Mouse (Mus musculus): ENCODE results near the gene Plxna2.

Gene Plxna2

DNA sequence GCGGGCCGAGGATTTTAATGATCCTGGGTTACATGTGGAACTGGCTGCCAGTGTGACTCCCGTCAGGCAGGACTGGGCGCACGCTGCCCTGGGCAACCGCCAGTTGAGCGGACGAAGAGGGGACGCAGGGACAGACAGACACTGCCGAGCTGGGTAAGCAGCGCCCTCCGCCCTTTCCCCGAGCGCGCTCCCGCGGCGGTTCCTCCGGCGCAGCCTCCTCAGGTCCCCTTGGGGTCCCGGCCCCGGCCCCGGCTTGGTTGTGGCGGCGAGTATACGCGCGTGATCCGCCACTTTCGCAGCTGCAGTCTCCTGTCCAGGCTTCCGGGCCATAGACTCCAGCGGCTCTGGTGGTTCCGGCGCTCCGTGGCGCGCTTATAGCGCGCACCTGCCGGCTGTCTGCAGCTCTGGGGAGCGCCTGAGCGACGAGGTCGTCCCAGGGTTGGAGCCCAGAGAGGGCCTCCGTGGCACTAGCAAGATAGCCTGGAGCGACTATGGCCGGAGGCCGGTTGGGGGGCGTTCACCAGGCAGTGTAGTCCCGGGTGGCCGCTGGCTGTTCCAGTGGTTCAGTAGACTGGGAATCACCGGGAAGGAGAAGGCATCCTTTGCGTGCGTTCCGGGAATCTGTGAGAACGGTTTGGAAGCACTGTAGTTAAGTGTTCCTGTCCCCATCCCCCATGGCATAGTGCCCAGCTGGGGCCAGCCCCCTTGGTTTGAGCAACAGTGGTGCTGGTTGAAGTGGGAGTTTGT is 2.4 kb downstream of the Plxna2 start:
- intact Hi-C loops (cut with DNase I), result loop anchor here (5.0 kb wide), 1 partner anchor 923 kb away; no protein-coding TSS in a partner anchor

DNA sequence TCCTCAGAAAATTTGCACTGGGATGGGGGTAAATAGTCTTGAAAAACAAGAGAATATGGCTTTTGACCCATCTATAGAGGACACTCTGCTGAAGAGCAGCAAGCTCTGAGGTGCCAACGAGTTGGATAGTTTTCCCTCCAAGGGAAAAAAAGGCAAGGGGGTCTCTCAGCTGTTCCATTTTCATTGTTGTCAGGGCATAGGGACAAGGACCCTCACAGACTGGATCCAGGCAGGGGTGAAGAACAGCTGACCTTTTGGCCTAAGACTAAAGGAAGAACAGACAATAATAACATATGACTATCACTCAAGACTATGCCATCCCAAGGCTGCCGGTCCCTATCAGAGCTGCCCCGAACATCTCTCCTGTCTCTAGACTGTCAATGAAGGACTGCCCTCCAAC is 4.2 kb downstream of the Plxna2 start:
- intact Hi-C loops (cut with DNase I), result loop anchor here (5.0 kb wide), 1 partner anchor 925 kb away; no protein-coding TSS in a partner anchor

DNA sequence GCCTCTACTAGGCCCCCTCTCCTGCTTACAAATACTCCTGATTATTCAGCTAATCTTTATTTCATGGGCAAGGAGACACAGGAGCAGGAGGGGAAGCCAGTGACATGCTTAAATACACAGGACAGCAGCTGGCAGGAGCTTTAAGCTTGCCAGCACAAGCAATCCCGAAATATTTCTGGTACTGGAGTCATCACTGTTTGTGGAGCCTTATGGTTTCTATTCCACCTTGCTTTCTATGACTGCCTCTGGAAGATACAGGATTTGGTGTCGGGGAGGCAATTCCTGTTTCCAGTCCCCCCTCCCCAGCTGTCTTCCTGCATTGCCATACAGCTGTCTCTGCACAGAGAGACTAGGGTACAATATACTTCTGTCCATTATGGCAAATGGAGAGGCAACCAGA is 4.7 kb downstream of the Plxna2 start:
- intact Hi-C loops (cut with DNase I), result loop anchor here (5.0 kb wide), 1 partner anchor 925 kb away; no protein-coding TSS in a partner anchor

DNA sequence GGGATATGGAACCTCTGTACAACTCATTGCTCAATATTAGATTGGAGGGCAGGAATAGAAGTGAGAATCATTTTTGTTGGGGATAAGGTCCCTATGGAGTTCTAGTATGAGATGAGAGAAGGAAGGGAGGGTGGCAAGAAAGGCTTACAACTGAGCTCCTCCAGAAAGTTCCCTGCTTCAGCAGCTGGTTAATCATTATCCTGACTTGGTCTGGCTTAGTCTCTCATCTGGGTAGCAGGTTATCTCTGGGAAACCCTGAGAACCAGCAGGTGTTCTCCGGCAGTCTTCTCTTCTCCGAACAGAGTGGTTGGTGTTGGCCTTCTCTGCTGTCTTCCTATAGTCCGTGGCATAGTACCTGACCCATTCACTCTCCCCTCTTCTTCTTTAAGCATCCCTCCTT is 5.6 kb downstream of the Plxna2 start:
- intact Hi-C loops (cut with DNase I), result loop anchor here (5.0 kb wide), 1 partner anchor 926 kb away; no protein-coding TSS in a partner anchor

DNA sequence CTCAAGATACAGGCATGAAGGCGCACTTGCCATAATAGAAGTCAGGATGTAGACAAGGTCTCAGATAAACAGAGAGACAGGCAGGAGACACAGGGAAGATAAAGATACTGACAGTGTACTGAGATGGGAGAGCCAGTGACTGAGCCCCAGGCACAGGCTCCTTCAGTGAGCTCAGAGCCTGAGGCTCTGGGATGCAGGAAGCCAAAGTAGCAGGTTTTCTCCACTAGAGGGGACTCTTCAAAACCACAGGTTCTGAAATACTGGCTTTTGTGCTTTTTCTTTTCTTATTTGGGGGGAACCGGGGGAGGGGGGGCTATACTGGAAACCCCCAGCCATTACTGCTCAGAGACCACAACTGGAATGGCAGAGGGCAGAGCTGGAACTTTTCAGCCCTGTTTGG is 6.4 kb downstream of the Plxna2 start:
- intact Hi-C loops (cut with DNase I), result loop anchor here (5.0 kb wide), 1 partner anchor 927 kb away; no protein-coding TSS in a partner anchor

DNA sequence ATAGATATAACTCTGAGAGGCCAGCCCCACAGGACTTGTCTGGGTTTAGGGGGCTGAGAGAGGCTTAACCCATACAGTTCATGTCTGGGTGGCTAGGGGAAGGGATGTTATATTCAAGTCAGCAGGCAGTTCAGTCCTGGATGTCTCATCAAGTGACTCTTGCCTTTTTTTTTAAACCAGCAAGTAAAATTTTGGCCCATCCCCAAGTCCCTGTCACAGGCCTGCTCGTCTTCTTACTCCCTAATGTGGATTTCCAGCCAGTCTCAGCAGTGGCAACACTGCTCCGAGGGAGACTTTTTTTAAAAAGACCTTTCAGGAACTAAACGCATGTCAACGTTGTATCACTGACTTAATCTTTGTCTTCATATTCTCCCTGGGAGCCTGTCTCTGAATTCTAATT is 7.0 kb downstream of the Plxna2 start:
- intact Hi-C loops (cut with DNase I), result loop anchor here (5.0 kb wide), 1 partner anchor 928 kb away; no protein-coding TSS in a partner anchor

DNA sequence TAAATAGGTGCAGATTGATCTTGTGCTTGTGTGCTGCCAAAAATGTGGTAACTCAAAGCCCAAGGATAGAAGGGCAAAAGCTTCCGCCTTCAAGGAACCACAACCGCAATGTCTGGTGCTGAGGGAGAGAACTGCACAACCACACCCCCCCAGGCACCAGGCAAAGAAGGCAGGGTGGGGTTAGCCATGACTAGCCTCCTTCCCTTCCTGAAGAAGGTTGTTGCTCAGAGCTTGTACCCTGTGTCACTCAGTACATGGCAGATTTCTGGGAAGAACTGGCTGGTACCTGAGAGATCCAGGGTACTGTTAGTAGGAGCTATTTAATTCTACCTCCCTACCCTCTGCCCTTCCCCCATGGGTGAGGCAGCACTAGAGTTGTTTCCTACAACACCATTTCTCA is 8.1 kb downstream of the Plxna2 start:
- intact Hi-C loops (cut with DNase I), result no loop called here

DNA sequence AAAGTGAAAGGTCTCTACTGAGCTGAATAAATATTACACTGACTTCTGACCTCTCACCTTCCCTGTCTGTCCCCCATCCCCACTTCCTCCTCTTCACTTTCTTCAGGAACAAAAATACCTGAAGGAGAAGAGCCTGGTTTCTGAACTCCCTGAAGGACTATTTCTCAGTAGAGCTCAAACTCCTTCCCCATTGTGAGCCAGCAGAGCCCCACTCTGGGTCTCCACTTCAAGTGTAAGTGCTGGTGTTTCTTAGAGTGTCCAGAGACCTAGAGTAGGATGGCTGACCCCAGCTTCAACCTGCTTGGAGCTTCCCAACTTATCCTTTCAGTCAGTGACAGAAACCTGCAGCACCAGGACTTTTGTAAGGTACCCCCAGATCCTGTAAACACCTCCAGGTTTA is 9.3 kb downstream of the Plxna2 start:
- intact Hi-C loops (cut with DNase I), result no loop called here

DNA sequence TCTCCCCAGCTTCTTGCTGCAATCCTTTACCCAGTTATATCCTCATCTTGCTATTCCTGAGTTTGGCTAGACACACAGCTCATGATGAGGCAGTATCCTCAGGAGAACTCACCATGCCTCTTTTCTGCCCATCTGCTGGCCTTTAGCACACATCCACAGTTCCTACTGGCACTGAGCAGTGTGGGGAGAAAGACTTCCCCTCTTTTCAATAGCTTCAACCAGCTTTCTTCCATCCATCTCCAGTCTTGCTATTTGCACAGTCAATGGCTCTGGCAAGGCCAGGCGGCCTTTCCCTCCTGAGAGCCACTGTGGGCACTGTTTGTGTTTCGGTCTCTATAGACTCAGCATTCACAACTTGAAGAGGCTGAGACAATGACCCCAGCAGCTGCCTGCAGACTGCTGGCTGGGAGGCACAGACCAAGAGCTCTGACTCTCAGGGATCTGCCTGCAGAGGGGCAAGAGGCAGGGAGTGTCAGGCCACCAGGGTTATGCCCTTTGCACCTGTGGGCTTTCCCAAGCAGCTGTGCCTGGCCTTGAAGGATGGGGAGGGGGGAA is 11.2 kb downstream of the Plxna2 start:
- intact Hi-C loops (cut with DNase I), result no loop called here

DNA sequence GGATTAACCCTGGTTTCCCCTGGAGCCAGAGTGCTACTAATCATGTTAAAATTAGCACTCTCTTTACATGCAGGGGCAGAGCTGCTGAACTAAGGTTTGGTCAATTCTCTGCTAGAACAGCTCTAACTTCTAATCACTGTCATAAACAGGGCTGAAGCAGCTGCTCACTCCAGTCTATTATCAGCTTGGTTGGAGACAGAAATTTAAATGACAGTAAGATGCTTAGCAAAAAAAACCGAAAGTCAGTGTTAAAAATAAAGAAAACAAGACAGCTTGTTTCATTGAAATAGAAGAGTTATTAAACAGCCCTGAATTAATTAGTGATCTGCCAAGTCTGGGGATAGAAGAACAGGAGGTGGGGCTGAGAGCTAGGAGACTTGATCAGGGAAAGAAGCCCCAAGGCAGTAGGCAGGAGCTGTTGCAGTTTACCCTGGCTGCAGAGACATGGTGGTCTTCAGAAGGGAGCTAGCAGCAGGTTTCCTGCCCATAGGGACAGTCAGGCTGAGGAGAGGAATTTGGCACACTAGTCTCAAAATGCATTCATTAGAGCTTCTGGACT is 12.6 kb downstream of the Plxna2 start:
- intact Hi-C loops (cut with DNase I), result no loop called here

DNA sequence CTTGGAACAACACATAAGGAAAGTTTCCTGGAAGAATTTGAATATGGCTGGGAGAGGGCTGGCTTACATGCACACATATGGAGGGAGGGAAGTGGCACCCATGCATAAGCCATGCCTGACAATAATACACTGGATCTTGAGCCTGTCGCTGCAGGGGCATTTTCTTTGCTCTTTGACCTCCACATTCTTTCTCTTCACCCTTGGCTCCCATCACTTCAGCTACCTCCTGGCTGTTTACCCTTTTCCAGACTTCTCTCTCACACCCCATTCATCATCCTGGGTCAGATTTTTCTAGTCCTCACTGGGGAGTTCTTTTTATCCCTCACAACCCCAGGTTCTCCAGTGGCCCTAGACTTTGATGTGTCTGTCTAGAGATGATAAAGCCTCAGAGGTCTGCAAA is 13.6 kb downstream of the Plxna2 start:
- intact Hi-C loops (cut with DNase I), result no loop called here

DNA sequence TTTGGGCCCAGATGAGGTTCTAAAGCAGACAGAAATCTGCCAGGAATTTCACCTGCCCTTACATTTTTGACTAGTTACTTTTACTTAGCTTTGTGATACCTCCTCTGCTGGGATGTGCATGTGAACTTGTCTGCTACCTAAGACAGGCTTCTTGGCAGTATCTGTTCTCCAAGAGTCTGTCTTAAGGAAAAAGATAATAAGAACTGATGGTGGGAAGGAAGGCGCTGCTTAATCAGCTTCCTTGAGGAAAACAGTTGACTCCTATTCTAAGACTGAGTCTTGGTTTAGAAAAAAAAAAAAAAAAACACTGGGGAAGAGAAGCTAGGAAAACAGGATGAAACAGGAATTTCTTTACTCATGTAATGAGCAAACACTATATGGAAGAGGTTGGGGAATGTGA is 14.0 kb downstream of the Plxna2 start:
- intact Hi-C loops (cut with DNase I), result no loop called here

DNA sequence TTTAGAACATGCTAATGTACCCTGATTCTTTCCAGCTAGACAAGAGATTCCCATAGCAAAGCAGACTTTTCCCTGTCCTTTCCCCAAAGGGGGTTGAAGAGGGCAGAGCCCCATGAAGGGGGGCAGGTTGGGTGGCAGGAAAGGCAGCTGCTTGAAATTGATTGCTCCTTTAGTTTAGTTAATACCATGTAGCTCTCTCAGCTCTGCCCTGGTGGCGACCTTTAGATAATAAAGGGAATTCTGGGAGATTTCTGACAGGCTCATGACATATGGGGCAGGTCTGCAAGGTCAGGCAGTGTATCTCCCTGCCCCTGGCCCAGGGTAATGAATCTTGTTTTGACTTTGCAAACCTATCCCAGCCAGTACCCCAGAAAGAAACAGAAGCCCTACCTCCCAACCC is 17.4 kb downstream of the Plxna2 start:
- intact Hi-C loops (cut with DNase I), result no loop called here

DNA sequence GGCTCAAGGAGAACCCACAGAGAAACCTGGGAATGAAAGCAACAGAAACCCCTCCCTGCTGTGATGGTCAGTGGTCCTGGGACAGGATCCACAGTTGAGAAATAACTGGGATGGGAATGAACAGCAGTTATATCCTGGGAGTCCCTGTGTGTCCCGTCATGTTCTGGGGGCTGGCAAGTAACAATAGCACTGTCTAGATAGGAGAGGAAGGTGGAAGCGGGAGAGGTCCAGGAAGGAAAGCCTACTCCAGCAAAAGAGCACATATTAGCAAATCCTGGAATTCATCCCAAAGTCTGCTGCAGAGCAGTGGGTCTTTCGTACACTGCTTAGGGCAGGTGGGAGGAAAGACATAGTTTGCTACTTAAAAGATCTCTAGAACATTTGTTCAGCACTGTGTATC is 17.9 kb downstream of the Plxna2 start:
- intact Hi-C loops (cut with DNase I), result no loop called here

DNA sequence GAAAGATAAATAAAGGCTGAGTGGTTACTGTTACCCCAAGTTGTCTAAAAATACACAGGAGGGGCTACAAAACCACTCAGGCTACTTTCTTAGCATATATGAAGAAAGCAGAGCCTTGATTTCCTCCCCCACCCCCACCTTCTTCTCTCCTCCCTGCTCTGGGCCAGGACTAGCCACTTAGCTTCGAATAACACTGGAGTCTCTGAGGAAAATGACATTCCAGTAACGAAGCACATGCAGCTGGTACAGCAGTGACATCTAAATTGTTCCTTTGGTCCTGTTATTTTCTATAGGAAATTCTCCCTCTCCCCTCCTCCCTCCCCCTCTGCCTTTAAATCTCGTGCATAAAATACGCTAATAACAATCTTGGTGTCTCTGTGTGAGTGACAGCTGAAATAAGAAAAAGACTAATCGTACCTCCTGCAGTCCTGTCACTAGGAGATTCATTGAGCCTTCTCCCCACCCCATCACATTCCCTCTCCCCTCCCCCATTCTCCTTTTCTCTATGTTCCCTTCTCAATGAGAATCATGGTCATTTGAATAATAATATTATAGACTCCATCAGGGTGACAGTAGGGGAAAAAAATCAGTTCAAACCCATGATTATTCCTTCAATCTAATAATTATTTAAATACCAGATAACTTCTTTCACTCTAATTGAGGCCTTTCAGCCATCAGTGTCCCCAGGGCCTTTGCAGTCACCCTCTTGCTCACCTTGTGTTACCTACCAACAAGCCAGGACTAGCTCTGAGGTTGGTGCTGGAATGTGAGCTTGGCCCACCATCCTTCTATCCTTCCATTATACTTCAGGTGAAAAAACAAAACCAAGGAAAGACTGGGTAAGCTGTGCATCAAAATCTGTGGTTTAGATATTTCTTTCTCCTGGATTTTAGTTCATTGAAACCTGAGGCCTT is 19.6 kb downstream of the Plxna2 start:
- intact Hi-C loops (cut with DNase I), result no loop called here

DNA sequence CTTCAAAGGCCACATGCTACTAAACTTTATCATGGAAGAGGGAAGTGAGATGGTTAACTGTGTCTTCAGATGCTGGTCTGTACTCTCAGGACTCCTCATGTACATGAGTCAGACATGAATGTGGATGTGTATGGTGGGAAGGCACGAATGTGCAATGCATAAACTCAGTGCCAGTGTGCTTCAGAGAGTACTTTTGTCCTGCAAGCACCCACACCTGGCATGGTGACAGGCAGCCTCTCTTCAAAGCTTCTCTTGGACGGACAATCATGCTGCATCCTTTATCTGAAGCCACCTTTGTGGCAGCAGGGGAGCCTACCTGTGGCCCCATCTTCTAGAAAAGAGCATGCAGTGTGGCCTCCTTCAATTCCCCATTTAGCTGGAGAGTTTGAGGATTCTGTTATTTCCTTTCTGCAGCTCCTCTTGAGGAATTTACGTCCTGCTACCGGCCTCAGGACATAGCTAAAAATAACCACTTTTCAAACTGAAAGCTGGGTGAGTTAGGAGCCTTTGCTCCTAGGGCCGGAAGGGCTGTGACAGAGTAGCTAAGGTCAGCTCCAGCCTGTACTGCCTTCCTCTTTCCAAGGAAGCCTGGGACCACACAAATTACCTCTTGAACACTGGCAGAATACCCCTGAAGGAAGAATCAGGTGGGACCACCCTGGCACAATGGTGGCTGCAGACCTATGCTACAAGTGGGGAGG is 23.7 kb downstream of the Plxna2 start:
- intact Hi-C loops (cut with DNase I), result no loop called here

DNA sequence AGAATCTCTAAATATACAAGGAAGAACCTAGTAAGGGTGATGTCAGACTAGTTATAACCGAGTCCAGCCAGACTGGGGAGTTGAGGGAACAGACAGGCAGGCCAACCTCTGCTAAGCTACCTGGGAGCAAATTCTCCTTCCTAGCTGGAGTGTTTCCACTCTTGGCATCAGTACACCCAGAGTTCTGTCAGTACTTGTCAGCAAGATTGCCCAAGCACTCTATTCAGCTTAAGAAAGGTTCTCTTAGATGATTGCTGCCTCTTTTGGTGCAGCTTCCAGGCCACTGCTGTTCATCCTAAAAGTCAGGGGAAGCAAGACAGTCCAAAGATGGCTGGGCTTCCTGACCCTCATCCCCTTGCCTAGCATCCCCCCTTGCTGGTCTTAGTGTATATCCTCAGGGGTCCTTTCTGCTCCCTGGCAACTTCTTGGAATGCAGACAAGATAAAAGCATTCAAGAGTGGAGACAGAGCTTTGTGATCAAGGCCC is 24.3 kb downstream of the Plxna2 start:
- intact Hi-C loops (cut with DNase I), result no loop called here

DNA sequence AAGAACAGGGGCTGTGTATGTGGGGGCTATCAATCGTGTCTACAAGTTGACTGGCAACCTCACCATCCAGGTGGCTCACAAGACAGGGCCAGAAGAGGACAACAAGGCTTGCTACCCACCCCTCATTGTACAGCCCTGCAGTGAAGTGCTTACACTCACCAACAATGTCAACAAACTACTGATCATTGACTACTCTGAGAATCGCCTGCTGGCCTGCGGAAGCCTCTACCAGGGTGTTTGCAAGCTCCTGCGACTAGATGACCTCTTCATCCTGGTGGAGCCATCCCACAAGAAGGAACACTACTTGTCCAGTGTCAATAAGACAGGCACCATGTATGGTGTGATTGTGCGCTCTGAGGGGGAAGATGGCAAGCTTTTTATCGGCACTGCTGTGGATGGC is 25.9 kb downstream of the Plxna2 start:
- intact Hi-C loops (cut with DNase I), result no loop called here

DNA sequence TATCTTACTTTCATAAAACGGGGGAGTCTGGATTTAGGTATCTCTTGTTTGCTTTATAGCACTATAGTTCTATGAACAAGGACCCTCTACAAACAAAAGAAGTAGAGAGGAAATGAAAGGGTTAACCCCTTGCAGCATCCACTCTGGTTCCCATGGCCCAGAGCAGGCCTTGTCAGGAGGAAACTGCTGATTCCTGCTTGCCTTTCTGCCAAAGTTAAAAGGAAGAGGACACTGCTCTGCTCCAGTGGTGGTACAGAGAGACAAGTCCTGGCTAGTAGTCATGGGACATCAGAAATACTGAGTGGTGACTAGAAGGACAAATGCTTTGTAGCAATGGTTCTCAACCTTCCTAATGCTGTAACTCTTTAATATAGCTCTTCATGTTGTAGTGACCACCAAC is 27.9 kb downstream of the Plxna2 start:
- intact Hi-C loops (cut with DNase I), result no loop called here

DNA sequence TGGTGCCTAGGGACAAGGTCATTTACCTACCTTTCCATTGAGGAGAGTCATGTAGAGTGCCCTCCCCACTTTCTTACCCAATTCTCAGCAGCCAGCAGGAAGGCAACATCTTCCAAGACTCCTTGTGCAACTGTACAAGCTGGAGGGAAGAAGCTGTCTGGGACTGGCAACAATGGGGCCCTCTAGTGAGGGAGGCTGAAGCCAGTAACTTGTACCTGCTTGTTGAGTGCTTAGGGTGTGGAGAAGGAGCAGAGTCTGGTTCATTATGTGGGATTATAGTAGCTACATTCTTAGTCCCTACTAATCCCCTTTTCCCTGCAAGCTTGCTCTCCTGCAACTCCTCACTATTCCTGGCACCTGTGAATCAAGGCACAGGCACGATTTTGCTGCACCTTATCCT is 32.1 kb downstream of the Plxna2 start:
- intact Hi-C loops (cut with DNase I), result no loop called here

DNA sequence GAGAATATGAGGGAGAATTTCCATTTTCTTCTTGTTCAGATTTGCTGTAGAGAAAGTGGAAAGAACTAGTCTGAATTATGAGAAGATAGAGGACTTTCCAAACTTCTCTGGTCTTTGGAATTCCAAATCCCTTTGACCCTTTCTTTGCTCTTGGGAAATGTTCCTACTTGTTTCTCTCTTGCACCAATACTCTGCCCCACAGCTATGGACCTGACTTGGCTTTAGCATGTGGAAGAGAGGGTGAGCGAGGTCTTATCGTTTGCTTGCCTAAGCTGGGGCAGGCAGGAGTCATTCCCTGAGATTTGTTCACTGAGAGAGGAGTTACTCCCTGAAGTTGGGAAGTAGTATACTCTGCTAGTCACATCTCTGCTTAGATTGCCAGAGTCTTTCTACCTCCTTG is 32.5 kb downstream of the Plxna2 start:
- intact Hi-C loops (cut with DNase I), result no loop called here
